Mouse (Mus musculus): ENCODE results near the gene Zscan26.

- TF ChIP-seq MAX (IDR thresholded peaks at IDR 0.05; ENCODE audit: low read length) (no peak), TCF12 (IDR thresholded peaks at IDR 0.05; ENCODE audit: low read depth, low read length) (no peak), CTCF (conservative IDR thresholded peaks at IDR 0.05 in 1 of 2, IDR thresholded peaks at IDR 0.05 in 1 of 2; ENCODE audit: low read depth in 2 of 2, low read length in 2 of 2) (no peak), HCFC1 (IDR thresholded peaks at IDR 0.05; ENCODE audit: low read depth, low read length) (no peak), POLR2A (IDR thresholded peaks at IDR 0.05; ENCODE audit: low read depth, low read length) (no peak), POLR2AphosphoS2 (IDR thresholded peaks at IDR 0.05; ENCODE audit: low read depth, low read length) (no peak), MAFK (IDR thresholded peaks at IDR 0.05; ENCODE audit: insufficient replicate concordance, low read length) (no peak)
Observed at GRCm38 (mm10) chr13:21456347-21456746, 2.8 kb upstream of the Zscan26 start.
